Mouse (Mus musculus) cerebral cortex, adult 2 months (tissue): ENCODE measurements around the gene Slf2.

Source experiments
- WGBS: fragments of 180-500 bp; shearing (Covaris S2); methylation state at CpG from one replicate; pipeline ENCODE4 v1.1.7; 2018; 5-methylcytosine and 5-hydroxymethylcytosine counted together

Gene Slf2

DNA sequence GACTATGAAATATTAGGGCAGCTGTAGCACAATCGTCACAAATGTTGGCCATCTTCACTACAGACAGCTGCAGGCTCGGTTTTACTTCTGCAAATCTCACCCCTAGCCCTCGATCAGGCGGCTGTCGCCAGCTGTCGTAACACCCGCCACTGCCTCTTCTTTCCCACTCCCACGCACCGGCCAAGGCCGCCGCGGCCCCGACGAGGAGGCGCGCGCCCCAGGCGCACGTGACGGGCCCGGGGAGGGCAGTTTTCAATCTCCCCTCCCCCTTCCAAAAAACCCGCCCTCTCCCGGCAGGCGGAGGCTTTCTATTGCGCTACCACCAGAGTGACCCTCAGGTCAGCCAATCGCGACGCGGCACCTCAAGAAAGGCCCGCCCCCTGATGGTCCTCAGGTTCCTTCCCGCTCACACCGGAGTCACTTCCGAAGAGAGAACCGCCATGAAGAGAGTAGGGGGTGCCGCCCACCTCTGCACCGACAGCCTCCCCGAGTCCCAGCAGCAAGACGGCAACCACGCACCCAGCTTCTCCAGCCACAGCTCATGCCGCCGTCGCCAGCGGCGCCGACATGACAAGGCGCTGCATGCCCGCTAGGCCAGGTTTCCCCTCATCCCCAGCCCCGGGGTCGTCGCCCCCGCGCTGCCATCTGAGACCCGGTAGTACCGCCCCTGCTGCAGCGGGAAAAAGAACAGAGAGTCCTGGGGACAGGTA is at the start of gene Slf2:
Gene Slf2, plus strand, starts transcription at position 408 of the 710 bp plus-strand sequence.
- under 1% methylated on average over 55 of the region's 55 CpGs for WGBS

DNA sequence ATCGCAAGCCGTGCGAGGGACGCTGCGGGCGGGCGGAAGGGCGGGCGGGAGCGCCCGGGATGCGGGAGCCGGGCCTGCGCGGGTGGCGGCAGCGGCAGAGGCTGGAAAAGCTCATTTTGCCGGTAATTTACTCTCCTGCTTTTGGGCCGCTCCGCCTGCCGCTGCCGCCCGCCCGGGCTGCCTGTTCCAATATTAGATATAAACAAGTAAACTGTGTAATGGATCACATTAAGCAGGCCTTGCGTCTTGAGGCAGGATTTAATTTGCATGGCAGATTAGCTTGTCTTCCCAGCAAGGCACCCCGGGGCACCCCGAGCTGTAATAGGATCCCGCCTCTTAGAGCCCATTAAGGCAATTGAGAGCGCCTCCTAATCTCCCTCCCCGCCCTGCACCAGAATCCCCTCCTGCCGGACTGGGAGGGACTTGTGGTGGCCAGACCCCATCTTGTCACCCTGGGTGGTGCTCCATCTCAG is 48.4 kb upstream of the Slf2 start:
- WGBS = 7% methylated on average over 31 of the region's 31 CpGs

DNA sequence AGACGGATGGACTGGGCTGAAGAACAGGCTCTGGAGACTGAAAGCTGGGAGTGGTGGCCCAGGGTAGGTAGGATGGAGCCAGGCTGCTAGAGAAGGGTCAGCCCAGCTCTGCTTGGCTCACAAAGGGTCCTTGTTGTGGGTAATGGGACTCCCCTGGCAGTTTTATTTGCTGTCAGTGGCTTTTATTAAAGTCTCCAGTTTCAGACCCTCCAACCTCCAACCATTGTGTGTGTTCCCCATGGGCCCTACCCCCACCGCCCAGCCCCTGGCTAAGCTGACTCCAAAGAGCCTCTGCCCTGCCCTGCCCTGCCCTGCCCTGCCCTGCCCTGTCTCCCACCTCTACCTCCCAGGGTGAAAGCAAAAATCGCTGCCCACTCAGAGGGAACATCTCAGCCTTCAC is 46.6 kb upstream of the Slf2 start:
- 36% methylated on average over 3 of the region's 3 CpGs for WGBS

DNA sequence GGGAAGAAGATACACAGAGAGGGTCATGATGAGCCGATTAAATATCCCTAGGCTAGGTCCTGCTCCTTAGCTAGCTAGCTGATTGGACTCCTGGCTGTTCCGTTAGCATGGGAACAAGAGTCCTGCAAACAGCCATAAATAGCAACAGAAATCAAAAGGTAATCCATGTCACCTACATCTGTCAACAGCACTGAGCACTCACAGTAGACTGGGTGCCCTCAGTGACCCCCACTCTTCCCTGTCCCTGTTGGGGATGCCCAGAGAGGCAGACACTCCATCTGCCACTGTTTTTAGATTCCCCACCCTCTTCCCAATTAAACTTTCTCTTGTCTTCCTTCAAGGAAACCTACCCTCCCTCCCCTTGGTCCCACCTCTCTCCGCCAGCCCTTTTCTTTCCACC is 44.5 kb upstream of the Slf2 start:
- WGBS = 42% methylated on average over 3 of the region's 3 CpGs

DNA sequence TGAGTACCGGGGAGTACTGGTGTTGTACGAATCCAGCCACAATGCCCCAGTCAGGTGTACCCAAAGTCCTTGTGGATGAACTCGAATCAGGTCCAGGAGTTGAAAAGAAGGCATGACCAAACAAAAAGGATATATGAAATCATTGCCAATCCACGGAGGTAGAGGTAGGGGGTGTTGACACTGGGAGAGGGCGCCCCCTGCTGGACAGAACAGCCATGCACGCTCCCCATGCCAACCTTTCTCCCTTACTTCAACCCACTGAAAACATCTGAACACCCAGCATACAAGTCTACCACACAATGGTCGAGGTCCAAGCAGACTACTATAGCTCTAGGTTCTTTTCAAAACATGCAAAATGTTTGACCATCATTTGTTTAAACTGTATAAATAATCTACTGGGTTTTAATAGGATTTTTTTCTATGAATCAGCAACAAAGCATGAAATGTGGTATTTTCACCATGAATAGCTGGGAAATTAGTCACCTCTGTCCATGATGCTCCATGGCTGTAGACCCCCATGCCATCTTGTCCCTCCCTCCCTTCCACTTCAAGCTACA is 43.2 kb upstream of the Slf2 start:
- 18% methylated on average over 7 of the region's 7 CpGs for WGBS

DNA sequence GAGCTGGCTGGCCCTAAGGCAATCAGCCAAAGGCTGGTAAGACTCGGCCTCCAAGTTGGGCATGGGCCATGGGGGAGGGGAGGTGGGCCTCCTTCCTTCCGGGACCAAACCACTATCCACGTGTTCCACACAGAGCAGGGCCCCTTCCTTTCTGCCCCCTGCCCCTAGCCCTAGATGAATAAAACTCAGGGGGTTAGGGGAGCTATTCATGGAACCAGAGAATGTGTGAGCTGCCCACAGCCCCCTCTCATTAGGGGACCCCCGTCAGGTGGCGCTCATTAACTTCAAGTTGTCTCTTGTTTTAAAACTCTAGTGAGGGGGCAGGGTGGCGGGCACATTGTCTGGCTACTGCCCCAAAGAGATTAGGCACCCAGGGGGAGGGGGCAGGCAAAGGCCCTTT is 41.4 kb upstream of the Slf2 start:
- 25% methylated on average over 6 of the region's 6 CpGs for WGBS

DNA sequence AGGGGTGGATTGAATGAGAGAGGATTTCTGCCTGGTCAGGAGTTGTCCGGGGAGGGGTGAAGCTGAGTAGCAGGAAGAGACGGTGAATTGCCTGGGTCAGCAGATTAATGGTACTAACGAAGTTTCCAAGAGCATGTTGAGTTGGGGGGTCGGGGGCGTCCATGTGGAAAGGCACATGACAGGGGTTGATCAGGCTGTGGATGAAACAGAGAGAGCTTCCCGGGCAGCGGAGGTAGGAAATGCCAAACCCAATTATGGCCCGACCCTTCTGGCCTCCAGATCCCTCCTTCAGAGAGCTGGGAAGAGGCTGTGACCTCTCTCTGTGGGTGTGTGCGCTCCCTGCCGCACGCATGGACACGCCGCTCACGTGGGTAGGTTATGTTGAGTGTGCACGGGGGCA is 39.5 kb upstream of the Slf2 start:
- 62% methylated on average over 15 of the region's 15 CpGs for WGBS

DNA sequence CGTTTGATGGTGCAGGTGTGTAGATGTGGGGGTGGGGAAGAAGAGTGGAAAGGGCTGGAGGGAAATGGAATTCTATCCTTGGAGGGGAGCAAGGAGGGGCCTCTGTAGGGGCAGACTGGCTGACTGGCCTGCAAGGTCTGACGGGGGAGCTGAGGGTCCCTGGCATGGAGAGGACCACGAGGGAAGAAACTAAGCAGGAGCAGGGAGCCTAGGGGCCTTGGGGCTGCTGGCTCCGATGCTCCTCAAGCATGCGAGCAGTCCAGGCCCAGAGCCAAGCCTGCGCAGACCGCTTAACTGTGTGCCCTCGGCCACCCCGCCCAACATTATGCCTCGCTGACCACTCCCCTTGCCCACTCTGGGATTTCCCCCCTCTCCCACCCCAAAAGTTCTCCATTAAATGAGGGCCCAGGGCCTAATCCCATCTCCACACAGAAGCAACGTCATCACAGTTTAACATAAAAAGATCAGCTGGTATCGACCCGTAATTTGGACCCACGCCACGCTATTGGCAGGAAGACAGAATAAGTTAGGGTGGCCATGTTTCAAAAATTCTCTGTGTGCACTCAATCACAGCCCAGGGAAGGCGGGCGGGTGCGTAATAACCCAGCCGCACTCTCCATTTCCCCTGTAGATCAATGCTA is 37.6 kb upstream of the Slf2 start:
- 35% methylated on average over 19 of the region's 19 CpGs for WGBS

DNA sequence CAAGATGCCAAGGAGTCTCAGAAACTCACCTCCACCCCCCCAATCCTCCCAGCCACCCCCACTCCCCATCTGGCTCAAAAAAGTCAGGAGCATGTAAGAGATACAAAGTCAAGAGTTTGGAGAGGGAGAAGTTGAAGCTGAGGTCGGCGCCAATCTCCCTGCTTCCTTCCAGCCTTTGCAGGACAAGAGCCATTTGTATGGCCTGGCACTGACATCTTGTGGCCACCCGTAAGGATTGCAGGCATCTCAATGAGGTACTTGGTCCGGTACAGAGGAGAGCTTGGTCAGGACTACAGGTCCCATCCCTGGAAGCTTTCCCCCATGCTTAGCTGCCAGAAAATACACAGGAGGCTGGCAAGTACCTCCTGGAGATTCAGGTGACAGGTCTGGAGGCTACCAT is 35.7 kb upstream of the Slf2 start:
- WGBS = under 1% methylated on average over 4 of the region's 4 CpGs

DNA sequence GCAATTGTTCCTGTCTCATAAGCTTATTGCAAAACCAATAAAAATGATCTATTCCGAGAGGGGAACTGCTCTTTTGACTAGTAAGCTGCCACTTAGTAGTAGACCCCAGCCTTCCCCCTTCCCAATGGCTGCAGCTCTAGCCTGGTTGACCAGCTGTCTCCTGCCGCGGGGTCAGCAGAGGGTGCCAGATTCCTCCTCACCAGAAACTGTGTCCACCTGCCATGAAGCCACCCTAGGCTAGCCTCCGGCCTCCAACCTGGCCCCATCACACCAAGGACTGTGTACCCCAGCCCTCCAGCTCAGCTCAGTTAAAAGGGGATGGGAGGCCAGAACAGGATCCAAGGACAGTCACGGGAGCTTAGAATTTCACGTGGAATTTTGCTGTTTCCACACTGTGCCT is 34.5 kb upstream of the Slf2 start:
- 74% methylated on average over 6 of the region's 6 CpGs for WGBS

DNA sequence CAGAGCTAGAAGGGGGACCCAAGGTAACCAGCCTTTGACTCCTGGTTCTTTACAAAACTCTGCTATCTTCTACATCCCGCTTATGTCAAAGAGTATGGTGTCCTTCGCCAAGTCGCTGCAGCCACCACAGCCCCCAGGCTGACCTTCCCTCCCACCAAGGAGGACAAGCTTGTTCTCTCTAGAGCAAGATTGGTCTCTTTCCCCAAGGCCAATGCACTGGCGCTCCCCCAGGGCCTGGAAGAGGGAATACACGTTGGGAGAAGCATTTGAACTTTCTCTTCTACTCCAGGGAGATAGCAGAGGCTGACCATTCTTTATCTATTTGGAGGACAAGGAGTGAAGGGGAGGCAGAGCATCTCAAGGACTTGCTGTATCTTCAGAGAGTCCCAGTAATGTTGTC is 33.4 kb upstream of the Slf2 start:
- 78% methylated on average over 5 of the region's 5 CpGs for WGBS

DNA sequence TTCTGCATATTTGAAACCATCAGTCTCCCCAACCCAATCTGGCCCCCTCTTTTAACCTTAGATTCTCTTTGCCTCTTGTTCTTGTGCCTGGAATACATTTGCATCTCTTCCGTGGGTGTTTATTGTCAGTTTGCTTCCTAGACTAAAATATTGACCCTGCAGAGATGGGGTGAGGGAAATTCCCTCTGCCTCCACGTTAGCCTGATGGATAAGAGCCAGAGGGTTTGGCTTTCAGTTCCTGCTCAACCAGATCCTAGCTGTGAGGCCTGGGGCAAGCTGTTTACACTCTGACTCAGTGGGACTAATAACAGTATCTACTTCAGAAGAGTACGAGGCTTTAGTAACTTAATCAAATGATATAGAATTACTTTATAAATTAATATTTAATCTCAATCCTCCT is 32.3 kb upstream of the Slf2 start:
- WGBS = 66% methylated on average over 3 of the region's 3 CpGs

DNA sequence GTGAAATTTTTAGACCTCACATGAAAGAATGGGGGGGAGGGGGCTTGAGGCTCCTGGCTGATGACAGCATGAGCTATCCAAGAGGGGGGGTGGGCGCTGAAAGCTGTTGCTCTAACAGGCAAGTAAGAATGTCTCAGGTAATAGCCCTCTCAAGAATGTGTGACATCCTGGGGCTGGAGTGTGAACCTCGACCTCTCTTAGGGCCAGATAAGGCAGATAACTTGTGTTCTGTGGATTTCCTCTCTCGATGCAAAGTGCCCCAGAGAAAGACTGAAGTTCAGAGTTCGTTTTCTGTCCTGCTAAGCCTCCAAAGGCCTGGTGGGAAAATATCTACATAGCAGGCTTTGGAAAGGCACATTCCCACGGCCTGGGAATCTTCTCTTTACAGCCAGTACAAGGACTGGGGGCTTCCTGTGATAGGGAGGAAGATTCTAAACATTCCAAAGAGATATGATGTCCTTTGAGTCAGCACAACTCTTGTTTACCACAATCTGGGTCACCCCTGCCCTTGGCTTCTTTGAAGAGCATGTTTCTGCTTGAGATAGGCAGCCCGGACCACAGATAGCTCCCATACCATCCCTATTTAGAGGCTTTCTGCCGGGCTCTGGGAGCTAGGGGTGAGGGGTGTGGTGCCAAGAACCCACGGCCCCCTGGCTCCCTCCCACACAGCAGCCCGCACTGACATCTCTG is 31.7 kb upstream of the Slf2 start:
- 82% methylated on average over 9 of the region's 9 CpGs for WGBS

DNA sequence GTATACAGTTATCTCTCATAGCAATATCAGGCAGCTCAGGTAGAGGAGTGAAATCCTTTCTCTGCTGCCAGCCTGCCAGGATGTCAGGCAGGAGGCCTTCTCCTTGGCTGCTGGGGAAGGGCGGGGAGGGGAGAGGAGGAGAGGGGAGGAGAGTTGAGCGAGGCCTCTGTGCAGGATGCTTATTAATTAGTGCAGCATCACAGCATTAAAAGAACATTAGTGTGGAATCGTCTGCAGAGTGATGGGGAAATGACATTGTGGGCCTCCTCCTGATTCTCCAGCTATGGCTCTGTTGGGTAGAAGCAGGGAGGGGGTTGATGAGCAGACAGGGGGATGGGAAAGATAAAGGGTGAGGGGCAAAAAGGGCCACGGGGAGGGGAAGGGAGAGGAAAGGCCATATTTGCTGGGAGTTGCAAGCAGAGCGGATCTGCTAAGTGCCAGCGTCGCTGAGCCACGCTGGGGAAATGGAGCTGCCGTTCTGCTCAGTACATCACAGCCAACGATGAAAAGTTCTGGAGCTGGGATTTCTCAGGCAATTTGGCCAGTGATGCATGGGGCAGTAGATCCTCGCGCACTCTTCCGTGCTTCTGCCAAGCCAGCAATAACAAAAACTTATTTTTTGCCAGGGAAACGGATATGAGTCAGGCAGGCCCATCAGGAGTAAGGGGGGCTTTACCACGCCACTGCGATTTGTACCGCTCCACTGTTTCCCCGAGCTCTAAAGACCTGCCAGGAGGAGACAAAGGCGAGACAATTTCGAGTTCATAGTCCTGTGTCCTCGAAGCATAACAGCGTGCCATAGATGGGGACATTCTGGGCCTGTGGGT is 30.8 kb upstream of the Slf2 start:
- WGBS = 35% methylated on average over 22 of the region's 22 CpGs

DNA sequence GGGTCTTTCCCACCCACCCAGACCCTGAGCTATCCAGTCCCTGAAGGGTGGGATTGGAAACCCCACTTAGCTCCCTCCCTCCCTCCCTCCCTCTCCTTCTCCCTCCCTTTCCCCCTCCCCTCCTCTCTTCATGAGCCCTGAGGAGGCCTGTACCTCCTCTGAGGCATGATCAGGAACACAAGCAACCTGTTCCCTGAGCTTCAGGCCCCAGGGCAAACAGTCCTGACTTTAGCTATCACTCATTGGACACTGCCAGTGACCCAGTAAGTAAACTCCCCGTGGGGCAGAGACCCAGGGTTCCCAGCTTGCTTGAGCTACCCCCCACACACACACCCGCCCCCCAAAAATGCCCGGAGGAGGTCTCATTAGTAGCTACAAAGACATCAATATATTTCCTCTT is 29.9 kb upstream of the Slf2 start:
- WGBS = 72% methylated on average over 3 of the region's 3 CpGs

DNA sequence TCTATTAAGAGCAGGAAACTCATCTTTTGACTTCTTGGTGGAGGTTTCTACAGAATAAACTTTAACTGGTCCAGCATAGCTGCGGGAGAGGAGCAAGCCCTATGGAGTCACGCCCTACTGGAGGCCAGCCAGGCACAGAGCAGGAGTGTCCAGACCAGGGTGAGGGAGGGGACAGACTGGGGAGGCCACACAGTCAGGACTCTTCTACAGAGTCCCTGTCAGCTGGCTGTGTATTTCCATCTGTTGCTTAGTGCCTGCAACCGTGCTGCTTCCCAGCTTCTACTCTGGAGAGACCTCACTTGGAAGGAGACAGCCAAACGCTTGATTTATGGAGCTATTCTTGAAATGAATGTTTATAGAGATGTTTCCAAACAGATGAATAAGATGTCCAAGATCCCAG is 28.6 kb upstream of the Slf2 start:
- 90% methylated on average over 4 of the region's 4 CpGs for WGBS

DNA sequence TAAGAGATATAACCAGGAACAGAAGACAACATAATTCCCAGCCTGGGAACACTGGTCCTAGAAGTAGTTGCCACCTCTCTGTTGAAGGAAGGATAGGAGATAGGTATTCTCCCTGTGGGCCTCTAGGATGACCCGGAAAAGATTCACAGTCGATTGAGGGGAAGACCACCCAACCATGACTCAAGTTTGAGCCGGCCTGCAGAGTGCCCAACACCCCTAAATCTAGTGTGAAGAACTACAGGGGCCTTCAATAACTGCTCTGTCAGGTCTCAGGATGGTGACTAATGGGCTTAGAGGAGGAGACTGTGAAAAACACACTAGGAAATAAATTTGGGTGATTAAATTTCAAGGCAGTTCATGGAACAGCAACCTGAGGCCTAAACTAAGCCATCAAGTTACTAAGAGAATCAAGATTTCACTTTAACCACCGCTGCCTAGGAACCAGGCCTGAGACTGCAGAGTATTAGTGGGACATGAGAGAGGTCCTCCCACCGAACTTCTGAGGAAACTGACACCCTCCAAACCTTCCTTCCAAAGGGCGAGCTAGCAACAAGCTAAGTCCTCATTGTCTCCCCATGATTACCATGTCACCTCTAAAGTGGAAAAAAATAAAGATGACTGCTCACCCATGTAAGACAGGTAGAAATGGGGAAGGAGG is 27.5 kb upstream of the Slf2 start:
- 85% methylated on average over 6 of the region's 6 CpGs for WGBS

DNA sequence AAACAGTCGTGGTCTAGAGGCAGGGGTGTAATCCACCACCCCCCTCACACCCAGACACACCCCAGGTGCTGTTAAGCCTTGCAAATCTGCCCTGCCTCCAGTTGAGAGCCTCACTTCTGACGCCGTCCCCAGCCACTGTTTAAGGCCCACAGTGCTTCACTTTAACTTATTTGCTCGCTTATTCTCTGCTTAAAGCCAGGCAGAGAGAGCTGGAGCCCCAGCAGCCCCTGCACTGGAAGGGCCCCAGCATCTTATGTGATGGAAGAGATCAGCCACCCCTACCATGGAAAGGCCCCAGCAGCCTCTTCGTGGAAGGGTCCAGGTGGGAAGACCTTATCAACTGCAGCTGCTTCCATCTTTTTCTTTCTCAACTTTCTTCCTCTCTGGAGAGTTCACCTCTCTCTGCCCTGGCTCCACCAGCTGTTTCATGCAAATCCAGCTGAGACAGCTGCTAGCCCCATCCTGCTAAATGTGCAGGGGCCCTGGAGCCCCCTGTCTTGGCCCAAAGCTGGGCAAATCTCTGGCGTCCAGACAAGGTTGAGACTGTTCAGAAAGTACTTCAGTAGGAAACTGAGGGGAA is 26.7 kb upstream of the Slf2 start:
- WGBS = 79% methylated on average over 6 of the region's 6 CpGs

DNA sequence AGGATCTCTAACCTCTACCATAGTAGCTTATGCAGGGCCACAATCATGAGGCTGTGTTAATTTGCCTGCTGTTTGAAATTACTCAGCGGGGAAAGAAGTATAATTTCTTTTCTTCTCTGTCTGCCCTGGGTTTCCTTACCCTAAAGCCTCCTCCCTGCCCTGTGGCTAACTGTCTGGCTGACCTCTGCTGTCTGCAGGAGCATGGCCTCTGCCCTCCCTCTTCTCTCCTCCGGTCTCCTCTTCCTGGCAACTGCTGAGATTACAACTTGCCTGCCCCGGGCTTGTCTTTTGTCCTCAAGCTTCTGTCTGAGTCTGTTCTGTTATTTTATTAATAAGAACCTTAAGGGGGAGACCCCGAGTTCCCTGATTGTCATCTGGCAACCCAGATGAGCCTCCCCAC is 25.6 kb upstream of the Slf2 start:
- WGBS = 71% methylated on average over 4 of the region's 4 CpGs

DNA sequence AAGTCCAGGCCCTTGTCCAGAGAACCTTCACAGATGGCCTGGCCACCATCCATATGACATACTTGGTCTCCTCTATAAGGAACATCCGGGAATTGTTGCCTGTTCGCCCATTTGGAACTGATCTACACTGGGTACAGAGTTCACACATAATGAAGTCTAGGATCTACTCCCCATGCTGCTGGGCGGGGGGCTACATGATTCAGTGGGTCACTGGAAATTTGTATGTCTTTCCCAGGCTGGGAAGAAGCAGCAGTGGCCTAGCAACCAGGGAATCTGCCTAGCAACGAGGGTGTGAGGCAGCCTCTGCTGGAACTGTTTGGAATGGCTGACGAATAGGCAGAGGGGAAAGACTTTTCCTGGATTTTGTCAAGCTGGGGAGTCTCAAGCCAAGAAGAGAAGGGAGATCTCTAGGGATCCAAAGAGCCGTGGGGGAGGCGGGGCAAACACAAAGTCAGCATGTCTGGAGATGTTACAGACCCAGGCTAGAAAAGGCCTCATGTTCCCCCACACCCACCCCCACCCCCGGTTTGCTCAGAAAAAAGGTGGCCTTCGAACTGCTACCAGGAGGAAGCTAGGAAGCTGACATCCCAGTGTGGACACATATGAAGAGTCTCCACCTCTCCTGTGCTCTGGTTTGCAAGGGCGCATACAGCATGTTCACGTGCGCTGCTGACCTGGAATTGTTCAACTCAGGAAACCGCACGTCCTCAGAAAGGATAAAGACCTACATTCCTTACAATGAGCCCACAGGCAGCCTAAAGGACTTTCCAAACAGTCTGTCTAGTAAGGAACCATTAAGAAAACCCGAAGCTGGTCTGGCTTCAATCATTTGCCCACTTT is 22.9 kb upstream of the Slf2 start:
- WGBS = 43% methylated on average over 15 of the region's 15 CpGs
